Mouse (Mus musculus) cerebellum, postnatal 14 days (tissue): ENCODE data around the gene Tmem216.
A peak's percentile ranks its signal among the peaks of the same experiment; 100 is the strongest.
"Not testable (repeated sequence)": the region's sequence is repeated elsewhere in the genome, so short reads cannot be mapped to it uniquely, and the experiment has no call there.

Source experiments
- DNase-seq, 2 experiments: peaks; one replicate each; pipeline ENCODE4 v3.0.0; 2021; ENCODE audit warnings: mixed read lengths in 2 of 2

Tmem216 gene

GRCm38 (mm10) chr19:10564278-10564677 lies 8.2 kb upstream of the Tmem216 start:
- no peak for DNase-seq

GRCm38 (mm10) chr19:10562351-10562750 lies 6.3 kb upstream of the Tmem216 start:
- DNase-seq: no peak

GRCm38 (mm10) chr19:10561558-10562314 lies 5.7 kb upstream of the Tmem216 start:
- DNase-seq: no peak

- DNase-seq: no peak
Measured at GRCm38 (mm10) chr19:10560108-10560507, 4.1 kb upstream of the Tmem216 start.

GRCm38 (mm10) chr19:10557837-10558375 lies 1.9 kb upstream of the Tmem216 start:
- DNase-seq: not testable (repeated sequence)

- no peak for DNase-seq
Measured at GRCm38 (mm10) chr19:10557430-10557829, 1.4 kb upstream of the Tmem216 start.

- DNase-seq: no peak
Measured at GRCm38 (mm10) chr19:10557001-10557400, 963 bp upstream of the Tmem216 start.

- DNase-seq: no peak
Measured at GRCm38 (mm10) chr19:10539454-10539853, 16.6 kb downstream of the Tmem216 start.

- DNase-seq: no peak
Measured at GRCm38 (mm10) chr19:10530082-10530481, 26.0 kb downstream of the Tmem216 start.

GRCm38 (mm10) chr19:10525910-10526309 lies 30.1 kb downstream of the Tmem216 start, which contains the start of gene Sdhaf2:
Sdhaf2 (minus strand) TSS chr19:10526142.
- DNase-seq: peak; percentile 66

- DNase-seq: peak; percentile 92 to 94
Measured at GRCm38 (mm10) chr19:10525106-10525901, 30.7 kb downstream of the Tmem216 start, which contains the start of gene Cpsf7. Cpsf7 (plus strand) TSS chr19:10525266.

- DNase-seq: no peak
Measured at GRCm38 (mm10) chr19:10524784-10525105, 31.3 kb downstream of the Tmem216 start.

GRCm38 (mm10) chr19:10523483-10524080 lies 32.5 kb downstream of the Tmem216 start:
- no peak for DNase-seq

GRCm38 (mm10) chr19:10521926-10522325 lies 34.1 kb downstream of the Tmem216 start:
- DNase-seq: no peak

- peak in 1 of 2 experiments; percentile 19 for DNase-seq
Measured at GRCm38 (mm10) chr19:10520355-10520754, 35.7 kb downstream of the Tmem216 start.

GRCm38 (mm10) chr19:10510759-10511330 lies 45.2 kb downstream of the Tmem216 start:
- DNase-seq: no peak

- DNase-seq: peak; percentile 68 to 70
Measured at GRCm38 (mm10) chr19:10502571-10502970, 53.5 kb downstream of the Tmem216 start.

- DNase-seq: no peak
Measured at GRCm38 (mm10) chr19:10500581-10500980, 55.5 kb downstream of the Tmem216 start.

- no peak for DNase-seq
Measured at GRCm38 (mm10) chr19:10497512-10498160, 58.4 kb downstream of the Tmem216 start.

- no peak for DNase-seq
Measured at GRCm38 (mm10) chr19:10496976-10497375, 59.1 kb downstream of the Tmem216 start.

GRCm38 (mm10) chr19:10495670-10496069 lies 60.4 kb downstream of the Tmem216 start:
- no peak for DNase-seq

- DNase-seq: peak; percentile 66 to 76
Measured at GRCm38 (mm10) chr19:10486264-10486738, 69.7 kb downstream of the Tmem216 start.
